Mouse (Mus musculus): ENCODE results near the gene Sox12. TPM values are rescaled to one million over a fixed set of nuclear protein-coding genes. Genes with fewer than 3 reads are reported as not detected.

Sox12 gene
- total RNA-seq, 2 experiments from 2014 or later, result 9.5 to 9.7 TPM

DNA sequence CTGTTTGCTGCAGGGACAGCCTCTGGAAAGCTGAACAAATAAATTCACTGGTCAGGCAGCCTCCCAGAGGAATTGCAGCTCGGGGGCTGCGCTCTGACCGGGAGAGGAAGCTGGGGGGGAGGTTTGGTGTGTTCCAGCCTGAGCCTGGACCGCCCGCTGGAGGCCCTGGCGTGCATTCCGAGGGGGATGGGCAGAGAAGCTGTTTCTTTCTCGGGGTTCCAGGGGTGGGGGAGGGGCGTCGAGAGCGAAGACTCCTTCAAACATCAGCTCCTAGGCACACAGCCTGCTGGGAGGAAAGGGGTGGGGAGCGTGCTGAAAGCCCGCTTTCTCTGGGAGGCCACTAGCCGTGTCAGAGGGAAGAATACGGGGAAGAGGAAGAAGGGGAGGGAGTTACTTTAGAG is 13.1 kb upstream of the Sox12 start:
- intact Hi-C loops (cut with DNase I), result no loop called here
- DNase-seq (ENCODE audit: low spot score), result peak; percentile 78

DNA sequence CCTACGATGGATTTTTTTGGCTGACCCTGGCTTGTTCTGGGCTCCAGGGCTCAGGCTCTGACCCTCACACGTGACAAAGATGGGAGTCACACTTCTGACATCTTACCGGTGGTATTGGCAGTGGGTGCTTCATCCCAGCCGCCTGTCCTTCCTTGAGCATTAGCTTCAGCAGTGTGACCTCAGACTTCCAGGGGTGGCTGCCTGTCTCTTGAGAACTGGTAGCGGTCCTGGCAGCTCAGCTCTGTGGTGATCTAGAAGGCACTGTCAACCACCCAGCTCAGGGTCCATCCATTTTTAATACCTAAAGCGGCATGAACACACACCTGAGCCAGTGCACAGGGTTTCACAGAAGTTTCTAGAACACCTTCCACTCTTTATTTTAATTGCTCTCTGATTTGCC is 11.9 kb upstream of the Sox12 start:
- no peak for DNase-seq (ENCODE audit: low spot score)
- intact Hi-C loops (cut with DNase I), result no loop called here

DNA sequence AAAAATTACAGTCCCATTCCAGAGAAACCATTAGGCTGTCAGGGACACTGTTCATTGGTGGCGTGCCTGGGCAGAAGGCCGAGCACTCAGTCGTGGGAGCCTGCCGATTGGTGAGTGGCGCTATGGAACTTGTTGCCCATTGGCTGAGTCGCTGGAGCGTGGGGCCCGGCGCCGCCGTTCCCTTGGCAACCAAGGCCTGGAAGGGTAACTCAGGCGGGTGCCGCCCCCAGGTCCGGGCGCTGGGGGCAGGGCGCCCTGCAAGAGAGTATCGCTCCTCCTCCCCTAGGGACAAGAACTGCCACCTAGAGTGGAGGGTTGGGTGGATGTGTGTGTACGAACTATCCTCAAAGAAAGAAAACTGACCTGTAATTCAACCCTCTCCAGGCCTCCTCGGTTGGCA is 8.3 kb upstream of the Sox12 start:
- intact Hi-C loops (cut with DNase I), result no loop called here
- peak; percentile 92 for DNase-seq (ENCODE audit: low spot score)

DNA sequence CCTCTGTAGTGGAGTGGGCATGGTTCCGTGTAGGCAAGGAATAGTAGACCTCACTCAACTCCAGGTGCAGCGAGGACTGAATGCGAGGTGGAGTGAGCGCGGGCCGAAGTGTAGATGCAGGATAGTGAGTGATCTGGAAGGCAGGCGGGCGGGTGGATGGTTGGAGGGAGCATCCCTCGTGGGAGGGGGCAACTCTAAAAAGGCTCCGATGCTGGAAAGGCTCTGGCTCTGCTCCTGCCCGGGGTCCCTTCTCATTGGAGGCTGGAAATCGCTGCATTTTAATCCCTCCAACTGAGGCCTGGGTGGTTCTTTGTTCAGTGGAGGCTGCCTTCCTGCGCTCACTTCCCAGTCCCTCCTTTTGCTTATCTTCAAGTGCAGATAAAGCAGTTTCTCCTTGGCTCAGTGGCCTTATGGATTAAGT is 1.3 kb upstream of the Sox12 start:
- intact Hi-C loops (cut with DNase I), result loop anchor here (2.0 kb wide), 1 partner anchor 16 kb away; the partner anchor contains the start of genes 6820408C15Rik and Zcchc3
- DNase-seq (ENCODE audit: low spot score), result no peak

DNA sequence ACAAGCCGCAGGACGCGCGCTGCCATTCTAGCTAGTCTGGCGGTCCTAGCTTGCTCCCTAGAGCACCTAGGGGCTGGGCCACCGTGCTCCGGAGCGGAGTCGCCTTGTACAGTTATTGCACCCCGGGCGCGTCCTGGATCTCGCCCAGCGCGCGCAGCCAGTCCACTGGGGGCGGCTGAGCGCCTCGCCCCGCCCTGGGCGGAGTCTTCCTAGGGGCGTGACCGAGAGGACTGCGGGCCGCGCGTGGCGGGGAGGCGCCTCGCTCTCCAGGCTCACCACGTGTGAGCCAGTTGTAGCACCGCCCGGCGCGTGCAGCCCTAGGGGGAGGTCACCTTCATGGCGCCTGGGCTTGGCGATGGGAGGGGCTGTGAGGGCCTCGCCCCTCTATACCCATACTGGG is 828 bp upstream of the Sox12 start:
- peak; percentile 91 for DNase-seq (ENCODE audit: low spot score)
- intact Hi-C loops (cut with DNase I), result loop anchor here (2.0 kb wide), 1 partner anchor 16 kb away; the partner anchor contains the start of genes 6820408C15Rik and Zcchc3

DNA sequence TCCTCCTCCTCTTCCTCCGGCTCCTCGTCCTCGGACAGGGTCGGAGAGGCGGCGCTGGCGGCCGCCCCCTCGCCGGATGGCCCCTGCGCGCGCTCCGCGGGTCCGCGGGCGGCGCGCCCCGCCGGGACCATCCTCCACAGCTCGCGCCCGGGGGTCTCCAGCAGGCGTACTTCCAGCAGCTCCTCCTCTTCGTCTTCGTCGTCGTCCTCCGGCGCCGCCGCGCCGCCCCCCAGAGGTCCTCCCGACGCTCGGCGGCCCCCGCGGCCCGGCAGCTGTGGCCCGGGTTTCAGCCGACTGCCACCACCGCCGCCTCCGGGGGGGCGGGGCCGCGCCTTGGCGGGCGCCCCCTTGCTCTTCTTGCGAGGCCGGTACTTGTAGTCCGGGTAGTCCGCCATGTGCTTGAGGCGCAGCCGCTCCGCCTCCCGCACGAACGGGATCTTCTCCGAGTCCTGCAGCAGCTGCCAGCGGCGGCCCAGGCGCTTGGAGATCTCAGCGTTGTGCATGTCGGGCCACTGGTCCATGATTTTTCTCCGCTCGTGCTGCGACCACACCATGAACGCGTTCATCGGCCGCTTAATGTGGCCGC is 766 bp downstream of the Sox12 start:
- intact Hi-C loops (cut with DNase I), result no loop called here
- peak; percentile 69 for DNase-seq (ENCODE audit: low spot score)

DNA sequence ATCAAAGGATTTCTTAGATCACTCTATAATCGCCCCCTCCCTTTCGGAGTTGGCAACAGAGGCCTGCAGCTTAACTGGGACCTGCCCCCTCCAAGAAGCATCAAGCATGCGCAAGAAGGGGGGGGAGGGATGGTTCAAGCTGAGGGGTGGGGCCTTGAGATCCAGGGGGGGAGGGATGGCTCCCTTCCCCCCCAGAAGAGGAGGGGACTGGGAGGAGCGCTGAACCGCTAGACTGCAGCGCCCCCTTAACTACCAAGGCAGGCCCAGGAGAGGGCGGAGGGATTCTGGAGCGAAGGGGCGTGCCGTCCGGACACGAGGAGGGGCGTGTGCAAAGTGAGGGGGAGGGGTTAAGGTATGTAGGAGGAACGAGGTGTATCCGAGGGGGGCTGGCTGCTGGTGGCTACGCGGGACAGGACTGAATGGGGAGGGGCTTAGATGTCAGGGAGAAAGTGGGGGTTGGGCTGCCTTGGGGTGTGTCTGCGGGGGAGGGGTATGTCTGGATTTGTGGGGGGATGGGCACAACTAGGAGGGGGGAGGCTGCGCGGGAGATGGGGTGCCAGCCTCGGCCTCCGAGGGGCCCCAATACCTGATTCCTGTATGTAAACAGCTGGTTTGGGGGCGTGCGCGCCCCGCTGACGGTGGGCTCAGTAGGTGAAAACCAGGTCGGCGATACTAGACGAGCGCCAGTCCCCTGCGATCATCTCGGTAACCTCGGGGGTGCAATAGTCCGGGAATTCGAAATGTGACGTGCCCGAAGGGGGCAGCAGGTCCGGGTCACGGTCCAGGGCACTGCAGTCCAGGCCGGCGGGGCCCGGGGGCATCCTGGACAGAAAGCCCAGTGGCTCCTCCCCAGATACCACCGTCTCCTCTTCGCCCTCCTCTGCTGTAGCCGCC is 1.5 kb downstream of the Sox12 start:
- intact Hi-C loops (cut with DNase I), result no loop called here
- DNase-seq (ENCODE audit: low spot score), result peak; percentile 77

DNA sequence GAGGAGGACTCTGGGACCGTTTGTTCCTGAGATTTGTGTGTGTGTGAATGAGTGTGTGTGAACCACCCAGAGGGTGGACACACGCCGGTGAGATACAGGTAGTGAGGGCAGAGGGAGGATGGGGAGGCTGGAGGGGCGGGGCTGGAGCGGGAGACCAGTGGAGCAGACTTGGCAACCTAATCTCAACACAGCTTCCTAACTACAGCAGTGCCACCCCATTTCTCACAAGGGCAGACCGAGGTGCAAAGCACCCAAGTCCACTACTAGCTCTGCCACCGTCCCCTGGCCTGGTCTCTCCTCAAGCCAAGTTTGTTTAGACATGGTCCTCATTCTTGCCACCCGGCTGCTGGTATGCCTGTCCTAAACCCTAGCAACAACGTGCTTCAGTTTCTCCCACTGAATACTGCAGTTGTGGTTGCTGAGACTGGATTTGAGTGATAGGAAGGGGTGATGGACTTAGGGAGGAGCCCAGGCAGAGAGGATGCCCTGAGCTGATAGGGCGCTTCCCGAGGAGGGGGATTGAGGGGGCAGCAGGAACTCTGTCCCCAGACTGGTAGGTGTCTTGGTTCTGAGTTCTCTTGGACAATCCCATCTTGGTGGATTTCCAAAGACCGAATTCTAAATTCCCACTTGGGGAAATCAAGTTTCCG is 2.5 kb downstream of the Sox12 start:
- intact Hi-C loops (cut with DNase I), result no loop called here
- no peak for DNase-seq (ENCODE audit: low spot score)

DNA sequence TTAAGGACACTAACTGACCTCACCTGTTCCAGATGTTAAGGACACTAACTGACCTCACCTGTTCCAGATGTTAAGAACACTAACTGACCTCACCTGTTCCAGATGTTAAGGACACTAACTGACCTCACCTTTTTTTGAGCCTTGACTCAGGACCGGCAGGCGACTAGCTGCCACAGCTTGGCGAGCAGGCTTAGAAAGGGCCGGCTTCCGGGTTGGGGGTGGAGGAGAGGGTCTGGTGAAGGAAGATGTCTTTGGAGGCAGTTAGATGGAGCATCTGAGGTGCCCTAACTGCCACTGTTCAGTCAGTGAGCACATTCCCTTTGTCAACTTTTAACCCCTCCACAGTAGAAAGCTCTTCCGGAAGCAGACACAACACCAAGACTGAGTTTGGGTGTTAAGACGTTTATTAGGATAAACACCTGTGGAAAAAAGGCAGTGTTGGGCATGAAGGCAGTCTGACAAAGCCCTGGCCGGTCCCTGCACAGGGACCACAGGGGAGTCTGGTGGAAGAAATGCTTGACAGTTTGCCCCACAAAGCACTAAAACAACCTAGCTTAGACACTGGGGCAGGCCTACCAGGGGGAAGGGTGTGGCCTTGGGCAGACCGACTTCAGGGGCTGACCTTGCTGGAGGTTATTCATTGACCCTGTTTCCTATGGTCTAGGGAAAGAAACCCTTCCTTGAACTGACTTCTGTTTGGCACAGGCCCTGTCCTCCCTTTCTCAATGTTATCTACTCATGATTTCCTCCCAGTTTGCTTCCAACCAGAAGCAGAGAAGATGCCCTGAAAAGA is 4.4 kb downstream of the Sox12 start:
- intact Hi-C loops (cut with DNase I), result loop anchor here (1.0 kb wide), 1 partner anchor 44 kb away; no protein-coding TSS in a partner anchor
- DNase-seq (ENCODE audit: low spot score), result no peak

DNA sequence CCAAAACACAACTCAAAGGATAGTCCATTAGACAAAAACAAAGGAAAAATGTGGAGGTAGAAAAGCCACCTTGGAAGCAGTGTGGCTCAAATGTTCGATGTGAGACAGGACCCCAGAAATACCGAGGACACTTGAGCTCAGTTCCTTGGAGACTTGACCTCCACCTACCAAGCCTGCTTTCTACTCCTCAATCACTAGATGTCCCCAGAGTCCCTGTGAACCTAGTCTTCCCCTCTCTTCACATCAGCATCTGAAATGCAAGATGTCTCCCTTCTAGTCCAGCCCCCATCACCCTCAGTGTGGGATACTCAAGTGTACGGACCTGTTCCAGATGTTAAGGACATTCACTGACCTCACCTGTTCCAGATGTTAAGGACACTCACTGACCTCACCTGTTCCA is 5.1 kb downstream of the Sox12 start:
- intact Hi-C loops (cut with DNase I), result loop anchor here (1.0 kb wide), 1 partner anchor 45 kb away; no protein-coding TSS in a partner anchor
- no peak for DNase-seq (ENCODE audit: low spot score)

DNA sequence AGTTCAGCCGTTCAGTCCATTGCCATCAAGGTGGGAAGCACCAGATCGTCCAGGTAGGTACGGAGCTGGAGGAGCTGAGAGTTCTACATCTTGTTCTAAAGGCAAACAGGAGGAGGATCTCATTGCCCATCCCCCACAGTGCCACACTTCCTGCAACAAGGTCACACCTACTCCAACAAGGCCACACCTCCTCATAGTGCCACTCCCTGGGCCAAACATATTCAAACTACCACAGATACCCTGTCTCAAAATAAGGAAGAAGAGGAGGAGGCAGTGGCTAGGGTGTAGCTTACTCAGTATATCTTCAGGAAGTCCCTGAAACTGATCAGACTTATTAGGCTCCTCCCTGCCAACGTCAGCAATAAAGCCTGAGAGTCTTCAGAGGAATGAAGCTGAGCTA is 13.7 kb downstream of the Sox12 start:
- no peak for DNase-seq (ENCODE audit: low spot score)
- intact Hi-C loops (cut with DNase I), result no loop called here

DNA sequence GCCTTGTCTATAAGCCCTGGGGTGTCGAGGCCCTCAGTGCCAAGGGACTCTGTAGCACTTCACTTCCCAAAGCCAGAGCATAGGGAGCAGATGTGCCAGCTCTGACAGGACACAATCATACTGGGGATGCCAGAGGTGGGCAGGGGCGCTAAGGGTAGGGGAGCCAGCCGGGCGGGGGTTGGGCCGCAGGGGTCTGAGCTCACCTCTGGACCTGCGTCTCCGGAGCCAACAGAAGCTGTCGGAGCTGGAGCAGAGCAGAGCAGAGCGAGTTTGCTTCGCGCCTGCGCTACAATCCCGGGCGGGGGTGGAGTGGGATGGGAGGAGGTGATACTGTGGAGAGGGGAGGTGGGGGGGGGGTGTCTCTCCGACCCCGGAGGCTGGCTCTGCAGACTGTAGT is 21.5 kb downstream of the Sox12 start, which contains the start of gene Nrsn2:
Gene Nrsn2, minus strand, starts transcription at position 294 of the 397 bp plus-strand sequence.
- no peak for DNase-seq (ENCODE audit: low spot score)
- intact Hi-C loops (cut with DNase I), result no loop called here

DNA sequence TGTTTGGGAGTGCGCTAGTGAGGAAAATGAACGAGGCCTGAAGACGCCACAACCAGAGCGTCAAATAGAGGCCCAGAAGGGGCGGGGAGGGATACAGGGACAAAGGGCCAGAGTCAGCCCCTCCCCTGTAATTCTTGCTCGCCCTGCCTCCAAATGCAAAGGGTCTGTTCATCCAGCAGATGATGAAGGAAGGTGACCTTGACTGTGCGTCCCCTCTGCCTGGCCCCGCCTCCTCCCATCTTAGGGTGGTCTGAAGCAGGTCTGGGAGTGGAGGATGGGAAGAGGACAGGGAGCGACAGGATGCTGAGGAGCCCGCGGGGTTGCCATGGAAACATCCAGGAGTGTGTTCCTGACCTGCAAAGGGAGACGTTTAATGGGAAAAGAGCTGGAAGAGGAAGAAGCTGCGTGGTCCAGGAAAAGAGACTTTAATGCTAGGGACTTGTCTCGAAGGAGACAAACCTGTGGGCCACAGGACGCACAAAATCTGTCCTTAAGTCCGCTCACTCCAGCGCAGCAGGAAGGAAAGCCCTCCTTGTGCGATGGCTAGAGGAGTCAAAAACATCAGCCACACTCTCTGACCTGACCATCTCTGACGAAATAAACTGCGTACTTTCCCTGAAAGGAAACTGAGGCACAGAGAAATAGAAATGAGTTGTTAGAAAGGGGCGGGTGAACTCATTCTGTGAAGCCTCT is 22.1 kb downstream of the Sox12 start:
- DNase-seq (ENCODE audit: low spot score), result no peak
- intact Hi-C loops (cut with DNase I), result no loop called here

DNA sequence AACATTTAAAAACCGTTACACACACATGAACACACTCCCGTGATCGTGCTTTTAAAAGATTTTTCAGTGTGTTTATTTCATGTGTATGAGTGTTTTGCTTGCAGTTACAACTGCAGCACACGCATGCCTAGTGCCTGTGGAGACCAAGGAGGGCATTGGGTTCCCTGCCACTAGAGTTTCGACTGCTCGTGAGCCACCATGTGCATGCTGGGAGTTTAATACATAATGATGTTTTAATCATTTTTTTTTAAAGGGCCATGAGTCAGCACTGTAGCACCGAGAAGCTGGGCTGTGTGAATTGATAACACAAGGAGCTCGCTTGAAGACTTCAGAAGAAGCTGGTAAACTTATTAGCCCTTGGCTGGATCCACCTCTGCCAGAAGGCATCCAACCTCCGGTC is 24.3 kb downstream of the Sox12 start:
- intact Hi-C loops (cut with DNase I), result no loop called here
- DNase-seq (ENCODE audit: low spot score), result no peak

DNA sequence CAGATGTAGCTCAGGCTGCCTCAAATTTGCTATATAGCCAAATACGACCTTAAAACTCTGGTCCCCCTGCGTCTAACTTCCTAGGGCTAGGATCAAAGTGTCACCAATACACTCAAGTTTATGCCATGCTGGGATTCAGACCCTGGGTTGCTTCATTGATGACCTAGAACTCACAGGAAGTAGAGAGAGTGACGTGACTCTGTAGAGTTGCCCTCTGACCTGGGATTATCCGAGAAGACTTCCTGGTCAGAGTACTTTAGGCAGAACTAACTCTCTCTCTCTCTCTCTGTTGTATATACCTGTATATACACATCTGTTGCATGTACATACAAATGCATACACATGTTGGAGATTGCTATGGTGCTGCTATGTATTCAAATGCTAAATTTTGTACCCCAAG is 25.2 kb downstream of the Sox12 start:
- intact Hi-C loops (cut with DNase I), result no loop called here
- DNase-seq (ENCODE audit: low spot score), result no peak

DNA sequence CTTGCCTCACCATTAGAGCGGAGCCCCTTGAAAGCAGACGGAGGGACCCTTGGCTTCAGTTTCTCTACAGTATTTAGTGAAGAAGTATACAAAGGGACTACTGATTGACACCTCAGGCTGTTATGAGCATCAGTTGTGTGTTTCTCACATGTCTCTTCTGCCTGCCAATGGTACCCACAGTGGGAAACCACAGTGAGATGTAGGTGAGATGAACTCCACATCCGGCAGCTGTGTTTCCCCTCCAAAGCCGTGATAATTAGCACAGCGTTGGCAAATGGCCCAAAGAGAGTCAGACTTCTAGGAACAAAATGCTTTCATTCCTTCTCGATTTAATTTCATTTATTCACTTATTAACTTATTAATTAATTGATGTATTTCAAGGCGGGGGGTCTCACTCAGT is 25.8 kb downstream of the Sox12 start:
- no peak for DNase-seq (ENCODE audit: low spot score)
- intact Hi-C loops (cut with DNase I), result no loop called here

DNA sequence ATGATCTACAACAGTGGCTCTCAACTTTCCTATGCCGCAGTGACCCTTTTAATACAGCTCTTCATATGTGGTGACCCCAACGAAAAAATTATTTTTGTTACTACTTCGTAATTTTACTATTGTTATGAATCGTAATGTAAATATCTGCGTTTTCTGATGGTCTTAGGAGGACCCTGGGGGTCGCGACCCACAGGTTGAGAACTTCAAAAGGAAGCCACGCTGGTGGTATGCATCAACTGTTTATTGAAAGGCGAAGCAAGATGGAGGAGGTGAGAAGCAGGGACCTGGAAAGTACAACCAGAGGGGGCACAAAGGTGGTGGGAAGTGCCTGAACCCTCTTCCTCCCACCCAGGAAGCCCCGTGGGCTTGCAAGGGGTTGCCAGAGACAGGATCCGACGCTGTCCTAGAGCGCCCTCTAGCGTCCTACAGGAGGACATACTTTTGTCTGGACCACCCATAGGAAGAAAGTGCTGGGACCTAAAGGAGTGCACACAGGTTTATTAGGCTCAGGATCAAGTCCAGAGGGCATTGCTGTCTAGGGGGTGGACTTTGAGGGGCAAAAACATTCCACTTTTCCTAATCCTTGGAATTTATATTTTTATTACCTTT is 29.2 kb downstream of the Sox12 start:
- intact Hi-C loops (cut with DNase I), result loop anchor here (5.0 kb wide), 4 partner anchors 96 to 341 kb away; no protein-coding TSS in a partner anchor
- DNase-seq (ENCODE audit: low spot score), result no peak

DNA sequence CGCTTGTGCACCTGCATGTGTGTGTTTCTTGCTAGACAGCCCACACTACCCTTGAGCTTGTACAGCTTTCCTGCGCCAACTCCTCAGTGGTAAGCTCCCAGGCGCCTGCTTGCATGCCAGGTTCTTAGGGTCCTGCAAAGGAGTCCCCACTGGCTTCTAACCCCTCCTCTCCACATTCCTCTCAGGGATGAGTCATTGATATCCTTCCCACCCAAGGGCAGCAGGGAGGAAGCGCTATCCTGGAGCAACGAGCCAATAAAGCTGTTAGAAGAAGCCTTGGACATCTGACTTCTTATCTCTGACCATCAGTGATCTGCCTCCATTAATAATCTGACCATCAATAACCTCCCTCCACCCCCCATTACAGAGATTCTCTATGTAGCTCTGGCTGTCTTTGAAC is 29.9 kb downstream of the Sox12 start:
- intact Hi-C loops (cut with DNase I), result loop anchor here (5.0 kb wide), 4 partner anchors 96 to 341 kb away; no protein-coding TSS in a partner anchor
- DNase-seq (ENCODE audit: low spot score), result no peak
